Mouse (Mus musculus) heart, adult 18-20 months (tissue): Measurements from ENCODE around the gene Dtx2. TPM values are rescaled to one million over a fixed set of nuclear protein-coding genes. Genes with fewer than 3 reads are reported as not detected.

ENCODE experiments used
- DNase-seq, 2 experiments: peaks; one replicate each; pipeline ENCODE4 v3.0.0; 2021 to 2022; ENCODE audit warnings: mixed read lengths in 1 of 2
- long read RNA-seq, 2 experiments: library from polyadenylated mRNA; stranded (forward); transcript quantifications; one replicate each; pipeline ENCODE4 v2.0.0; 2021
- total RNA-seq, 2 experiments: library from RNA; stranded (reverse); gene quantifications; 2 replicates each; pipeline ENCODE4 v1.2.3; 2021

Gene Dtx2
- 1 to 10 TPM; 6.5 to 8.1 TPM for total RNA-seq
- long read RNA-seq, experiment 1, partial matches to known transcripts: 1 of 6 reads
- long read RNA-seq, experiment 1, other reads (novel, unspliced or antisense): 1 of 6 reads
- long read RNA-seq, experiment 2, partial matches to known transcripts: 2 of 6 reads
- long read RNA-seq, experiment 2, other reads (novel, unspliced or antisense): 1 of 6 reads

- DNase-seq: peak; percentile 94 to 95
These were observed at the start of gene Dtx2 for GRCm38 (mm10) chr5:135994725-135995687. Dtx2 (plus strand) TSS chr5:135994800.

DNA sequence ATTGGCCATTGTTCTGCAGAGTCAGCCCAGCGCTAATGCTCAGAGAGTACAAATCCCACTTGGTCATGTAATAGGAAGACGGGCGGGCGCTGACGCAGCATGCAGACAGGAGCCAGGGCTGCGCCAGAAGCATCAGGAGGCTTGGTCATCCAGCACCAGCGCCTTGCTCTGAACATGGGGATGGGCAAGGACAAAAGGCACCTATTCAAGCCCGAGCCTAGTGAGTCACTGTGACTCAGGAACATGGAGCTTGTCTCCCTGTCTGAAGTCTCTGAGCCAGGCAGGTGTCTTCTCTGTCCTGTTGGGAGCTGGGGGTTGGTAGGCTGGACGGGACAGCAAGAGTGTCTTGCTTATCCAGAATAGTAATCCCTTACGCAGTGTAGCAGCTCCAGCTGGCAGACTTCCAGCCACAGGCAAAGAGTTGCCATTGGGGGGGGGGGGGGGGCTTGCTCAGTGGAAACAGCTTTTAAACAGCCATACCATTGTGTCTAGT is 48.6 kb upstream of the Dtx2 start:
- no peak for DNase-seq

GRCm38 (mm10) chr5:135946621-135947020 is 48.0 kb upstream of the Dtx2 start:
- no peak for DNase-seq

- DNase-seq: no peak
These were observed 43.7 kb upstream of the Dtx2 start for GRCm38 (mm10) chr5:135950710-135951412.

DNA sequence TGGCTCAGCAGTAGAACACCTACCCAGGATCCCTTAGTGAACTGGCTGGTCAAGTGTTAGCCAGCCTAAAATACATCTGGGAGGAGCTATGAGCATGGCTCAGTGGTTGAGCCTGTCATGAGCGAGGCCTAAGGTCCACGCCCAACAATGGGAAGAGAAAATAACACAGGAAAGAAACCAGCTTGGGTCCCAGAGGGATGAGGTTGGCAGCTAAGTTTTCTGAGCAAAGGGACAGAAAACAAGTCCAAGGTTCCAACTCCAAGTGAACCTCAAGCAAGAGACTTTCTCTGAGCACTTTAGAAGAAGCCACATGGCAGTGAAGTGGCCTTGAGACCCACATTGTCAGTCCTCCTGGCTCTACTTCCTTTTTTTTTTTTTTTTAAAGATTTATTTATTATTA is 42.9 kb upstream of the Dtx2 start:
- no peak for DNase-seq

- DNase-seq: no peak
These were observed 41.8 kb upstream of the Dtx2 start for GRCm38 (mm10) chr5:135952830-135953229.

DNA sequence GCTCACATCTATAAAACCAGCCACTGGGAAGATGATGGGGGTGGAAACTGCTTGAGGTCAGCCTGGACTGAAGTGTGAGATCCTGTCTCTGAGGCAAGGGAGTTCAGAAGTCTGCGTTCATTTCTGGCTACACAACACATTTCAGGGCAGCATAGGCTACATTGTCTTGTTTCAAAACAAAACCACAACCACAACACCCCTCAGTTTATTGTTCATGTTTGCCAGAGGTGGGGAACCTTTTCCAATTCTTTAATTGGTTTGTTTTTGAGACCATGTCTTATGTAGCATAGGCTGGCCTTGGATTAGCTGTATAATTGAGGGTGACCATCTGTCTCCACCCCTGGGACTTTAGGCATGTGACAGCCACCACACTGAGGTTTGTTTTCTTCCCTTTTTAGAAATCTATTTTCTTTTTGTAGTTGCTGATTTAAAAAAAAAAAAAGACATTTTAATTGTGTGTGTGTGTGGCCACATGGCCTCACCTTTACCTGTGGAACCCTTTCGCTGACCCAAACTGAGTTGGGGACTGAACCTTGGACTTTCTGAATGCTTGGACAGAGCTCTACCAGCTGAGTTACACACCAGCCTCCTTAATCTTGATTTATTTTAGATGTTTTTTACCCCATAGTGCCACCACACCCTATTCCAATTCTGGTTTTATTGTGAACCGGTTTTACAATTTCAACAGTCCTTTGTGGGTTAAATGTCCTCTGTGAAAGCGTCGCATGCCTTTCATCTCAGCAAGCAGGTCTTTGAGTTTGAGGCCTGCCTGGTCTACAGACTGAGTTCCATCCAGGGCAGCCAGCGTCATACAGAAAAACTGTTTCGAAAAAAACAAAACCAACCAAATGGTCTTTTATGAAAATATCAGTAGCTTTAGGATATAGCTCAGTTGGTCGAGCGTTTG is 38.0 kb upstream of the Dtx2 start:
- no peak for DNase-seq

DNA sequence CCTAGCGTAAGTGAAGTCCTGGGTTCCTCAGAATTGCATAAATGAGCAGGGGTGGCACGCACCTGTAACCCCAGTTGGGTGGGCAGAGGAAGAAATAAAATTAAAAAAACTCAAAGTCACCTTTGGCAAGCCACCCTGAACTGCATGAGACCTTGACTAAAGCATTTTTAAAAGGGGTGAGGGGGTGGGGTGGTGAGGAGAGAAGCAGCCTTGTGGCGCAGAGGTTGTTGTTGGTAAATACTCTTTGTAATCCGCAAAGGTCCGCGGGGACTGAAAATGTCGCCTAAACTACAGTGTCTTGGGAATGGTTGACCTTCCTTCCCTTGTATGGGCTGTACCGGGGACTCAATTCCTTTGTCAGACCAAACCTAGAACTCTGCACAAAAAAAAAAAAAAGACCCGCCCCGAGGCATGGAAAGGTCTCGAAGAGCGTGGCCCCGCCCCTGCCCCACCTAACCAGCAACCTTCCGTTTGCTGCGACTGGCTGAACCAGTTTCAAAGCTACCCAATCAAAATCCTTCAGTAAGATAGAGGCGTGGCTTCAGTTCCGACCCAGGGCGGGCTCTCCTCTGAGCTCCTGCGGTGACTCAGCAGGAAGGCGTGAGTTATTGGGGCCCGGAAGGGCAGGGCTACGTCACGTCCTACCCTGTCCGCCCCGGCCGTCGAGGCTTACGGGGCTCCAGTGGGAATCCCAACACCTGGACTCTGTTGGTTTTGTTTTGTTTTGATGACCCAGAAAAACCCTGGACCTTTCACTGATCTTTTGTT is 37.2 kb upstream of the Dtx2 start:
- DNase-seq: peak; percentile 93 to 99

DNA sequence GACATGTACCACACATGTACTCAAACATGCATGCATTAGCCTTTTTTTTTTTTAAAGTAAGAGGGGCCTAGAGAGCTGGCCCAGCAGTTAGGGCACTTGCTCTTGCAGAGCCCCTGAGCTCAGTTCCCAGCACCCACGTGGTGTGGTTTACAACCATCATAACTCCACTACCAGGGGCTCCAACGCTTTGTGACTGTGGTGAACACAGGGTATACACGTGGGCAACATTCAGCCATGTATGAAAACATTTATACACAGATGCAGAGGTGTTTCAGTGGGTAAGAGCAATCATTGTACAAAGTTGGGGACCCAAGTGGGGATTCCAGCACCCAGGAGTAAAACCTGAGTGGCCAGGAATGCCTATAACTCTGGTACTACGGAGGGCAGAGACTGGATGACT is 36.2 kb upstream of the Dtx2 start:
- DNase-seq: no peak

DNA sequence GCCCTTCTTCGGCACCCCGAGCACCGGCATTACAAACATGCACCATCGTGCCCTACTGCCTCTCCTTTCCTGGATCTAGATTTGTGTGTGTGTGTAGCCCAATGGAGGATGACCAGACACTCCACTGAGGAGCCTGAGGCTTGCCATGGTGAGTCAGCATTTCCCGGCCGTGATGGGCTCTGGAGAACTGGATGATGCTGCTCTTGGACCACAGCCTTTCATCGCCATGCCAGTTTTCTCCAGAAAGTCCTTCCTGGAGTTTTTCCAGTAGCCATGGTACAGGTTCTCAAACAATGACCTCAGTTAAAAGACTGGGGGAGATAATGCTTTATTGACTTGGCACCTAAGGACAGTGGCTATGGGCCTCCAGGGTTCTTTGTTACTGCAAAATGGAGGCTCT is 34.7 kb upstream of the Dtx2 start:
- no peak for DNase-seq

- peak in 1 of 2 experiments; percentile 19 for DNase-seq
These were observed 33.5 kb upstream of the Dtx2 start for GRCm38 (mm10) chr5:135960909-135961635.

GRCm38 (mm10) chr5:135962125-135962491 is 32.5 kb upstream of the Dtx2 start:
- DNase-seq: no peak

GRCm38 (mm10) chr5:135962492-135963279 is 31.9 kb upstream of the Dtx2 start:
- peak; percentile 97 to 100 for DNase-seq

- no peak for DNase-seq
These were observed 31.3 kb upstream of the Dtx2 start for GRCm38 (mm10) chr5:135963280-135963627.

DNA sequence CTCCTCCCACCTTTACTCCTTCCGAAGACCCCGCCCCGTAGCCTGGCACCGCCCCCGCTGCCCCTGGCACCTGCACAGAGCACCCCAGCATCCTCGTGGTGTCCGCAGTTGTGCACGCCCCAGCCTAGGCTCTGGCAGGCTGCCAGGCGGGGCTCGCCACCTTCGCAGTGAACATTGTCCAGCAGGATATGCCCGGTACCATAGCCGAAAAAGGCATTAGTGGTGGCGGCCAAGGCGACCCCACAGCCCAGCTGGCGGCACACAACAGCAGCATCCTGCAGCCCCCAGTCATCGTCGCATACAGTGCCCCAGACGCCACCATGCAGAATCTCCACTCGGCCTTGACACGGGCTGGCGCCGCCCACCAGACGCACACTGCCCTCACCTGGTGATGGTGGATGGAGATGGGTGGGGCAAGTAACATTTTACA is 29.1 kb upstream of the Dtx2 start:
- peak in 1 of 2 experiments; percentile 24 for DNase-seq

GRCm38 (mm10) chr5:135966866-135967265 is 27.7 kb upstream of the Dtx2 start:
- DNase-seq: peak in 1 of 2 experiments; percentile 27

DNA sequence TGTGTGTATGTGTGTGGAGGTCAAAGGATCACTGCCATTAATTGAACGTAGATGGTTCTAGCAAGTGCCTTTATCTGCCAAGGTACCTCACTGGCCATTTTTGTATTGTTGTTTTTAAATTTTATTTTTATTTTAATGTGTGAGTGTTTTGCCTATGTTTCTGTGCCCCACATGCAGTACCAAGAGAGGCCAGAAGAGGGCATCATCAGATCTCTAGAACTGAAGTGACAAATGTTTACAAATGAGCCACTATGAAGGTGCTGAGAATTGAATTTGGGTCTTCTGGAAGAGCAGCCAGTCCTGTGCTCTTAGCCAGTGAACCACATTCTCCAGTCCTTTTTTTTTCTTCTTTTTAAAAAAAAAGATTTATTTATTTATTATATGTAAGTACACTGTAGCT is 25.8 kb upstream of the Dtx2 start:
- peak in 1 of 2 experiments; percentile 81 for DNase-seq

- DNase-seq: no peak
These were observed 24.4 kb upstream of the Dtx2 start for GRCm38 (mm10) chr5:135970247-135970646.

GRCm38 (mm10) chr5:135971876-135972275 is 22.7 kb upstream of the Dtx2 start:
- no peak for DNase-seq
